Mouse (Mus musculus) brain, embryonic 14.5 days (tissue): Measurements from ENCODE around the gene Gpr3. TPM values are rescaled to one million over a fixed set of nuclear protein-coding genes. Genes with fewer than 3 reads are reported as not detected.

ENCODE experiments used
- DNase-seq: peaks from one replicate; pipeline ENCODE4 v3.0.0-alpha.2; 2011; ENCODE audit warnings: low read depth
- CTCF ChIP-seq: fragments of 200-500 bp; IDR thresholded peaks from 2 replicates; pipeline ENCODE4 v1.5.1; 2012; ENCODE audit warnings: inconsistent platforms, mild to moderate bottlenecking, moderate library complexity, borderline replicate concordance; ENCODE audit not compliant: insufficient read depth, insufficient read length; ENCODE audit errors: extremely low read depth
- POLR2A ChIP-seq: fragments of 200-500 bp; IDR thresholded peaks from 2 replicates; pipeline ENCODE4 v1.6.1; 2012; ENCODE audit warnings: mild to moderate bottlenecking, inconsistent platforms, borderline replicate concordance; ENCODE audit not compliant: poor library complexity, insufficient read depth, insufficient read length, severe bottlenecking; ENCODE audit errors: extremely low read depth
- polyA plus RNA-seq: library from polyadenylated mRNA; depleted of rRNA; stranded (reverse); fragments of >200 nt; gene quantifications from 2 replicates; pipeline ENCODE4 v1.2.3, GENCODE M21; 2012; rRNA removed

Gene Gpr3
- polyA plus RNA-seq, result 2.7 and 3.1 TPM in 2 replicates

- TF ChIP-seq CTCF, result no peak
- no peak for TF ChIP-seq POLR2A
- DNase-seq, result no peak
Measured at GRCm38 (mm10) chr4:133211751-133212561, at the start of gene Gpr3, which contains the start of gene Cd164l2. Gene Gpr3 (minus strand): TSS chr4:133212536. Gene Cd164l2 (plus strand): TSS chr4:133212131.

- no peak for DNase-seq
- TF ChIP-seq CTCF (no peak), POLR2A (no peak)
Measured at GRCm38 (mm10) chr4:133261641-133262374, 49.5 kb upstream of the Gpr3 start.

GRCm38 (mm10) chr4:133257798-133258408, 45.6 kb upstream of the Gpr3 start:
- TF ChIP-seq POLR2A, result no peak
- TF ChIP-seq CTCF, result no peak
- DNase-seq, result no peak

- DNase-seq, result no peak
- TF ChIP-seq POLR2A (no peak), CTCF (no peak)
Measured at GRCm38 (mm10) chr4:133257230-133257629, 44.9 kb upstream of the Gpr3 start.

GRCm38 (mm10) chr4:133256820-133257219, 44.5 kb upstream of the Gpr3 start:
- TF ChIP-seq POLR2A, result no peak
- no peak for TF ChIP-seq CTCF
- DNase-seq, result peak; percentile 7

GRCm38 (mm10) chr4:133255392-133255791, 43.1 kb upstream of the Gpr3 start:
- no peak for DNase-seq
- TF ChIP-seq CTCF, result no peak
- TF ChIP-seq POLR2A, result no peak

- TF ChIP-seq CTCF (no peak), POLR2A (no peak)
- DNase-seq, result no peak
Measured at GRCm38 (mm10) chr4:133253412-133253811, 41.1 kb upstream of the Gpr3 start.

DNA sequence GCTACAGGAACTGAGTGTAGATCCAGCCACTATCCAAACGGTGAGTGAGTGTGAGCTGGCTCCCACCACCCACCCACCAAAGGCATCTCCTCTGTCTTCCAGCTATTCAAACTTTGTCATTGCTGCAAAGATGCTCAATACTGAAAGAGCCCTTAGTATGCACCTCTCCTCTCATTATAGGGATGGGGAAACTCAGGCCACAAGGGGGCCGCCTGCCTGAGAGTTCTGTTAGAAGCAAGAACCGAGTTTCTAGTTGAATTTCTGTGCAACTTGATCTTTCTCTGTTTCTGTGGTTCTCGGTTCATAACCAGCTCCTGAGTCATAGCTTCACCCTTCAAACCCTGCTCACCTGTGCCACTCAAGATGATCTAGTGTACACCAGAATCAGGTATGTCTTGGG, 39.8 kb upstream of the Gpr3 start:
- DNase-seq, result peak; percentile 13
- TF ChIP-seq CTCF, result peak; percentile 27; the same call in 1 of the 2 replicates
- no peak for TF ChIP-seq POLR2A

GRCm38 (mm10) chr4:133251214-133251613, 38.9 kb upstream of the Gpr3 start:
- DNase-seq, result no peak

DNA sequence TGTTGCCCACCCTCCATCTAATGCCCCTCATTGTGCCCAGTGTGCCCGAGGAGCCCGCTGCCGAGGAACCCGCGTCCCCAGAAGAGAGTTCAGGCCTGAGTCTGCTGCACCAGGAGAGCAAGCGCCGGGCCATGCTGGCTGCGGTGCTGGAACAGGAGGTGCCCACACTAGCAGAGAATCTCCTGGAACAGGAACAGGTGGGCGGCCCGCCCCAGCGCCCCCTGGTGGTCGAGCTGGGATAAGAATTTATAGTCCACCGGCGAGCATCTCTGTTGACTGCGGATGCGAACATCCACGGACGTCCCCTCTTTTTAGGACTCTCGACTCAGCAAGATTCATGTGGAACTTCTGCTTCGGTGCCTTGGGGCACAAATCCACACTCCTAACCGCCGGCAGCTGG, 38.3 kb upstream of the Gpr3 start:
- DNase-seq, result peak; percentile 66
- peak; percentile 87 for TF ChIP-seq CTCF
- no peak for TF ChIP-seq POLR2A

More at GRCm38 (mm10) chr4:133251214-133251613, 38.9 kb upstream of the Gpr3 start:
- no peak for TF ChIP-seq CTCF
- TF ChIP-seq POLR2A, result no peak
